Mouse (Mus musculus) testis, adult 2 months (tissue): ENCODE results near the gene Exph5. TPM values are rescaled to one million over a fixed set of nuclear protein-coding genes. Genes with fewer than 3 reads are reported as not detected.

ENCODE experiments used
- H3K27ac ChIP-seq: fragments of 200-500 bp; 2 replicates; pipeline ENCODE4 v1.5.1; 2012; ENCODE audit warnings: low read depth, low read length; ENCODE audit not compliant: control insufficient read depth, insufficient read depth
- H3K27me3 ChIP-seq: fragments of 200-500 bp; 2 replicates; pipeline ENCODE4 v1.6.1; 2012; ENCODE audit warnings: mild to moderate bottlenecking, low read length, moderate library complexity; ENCODE audit not compliant: control insufficient read depth, insufficient read depth
- H3K36me3 ChIP-seq: fragments of 200-500 bp; 2 replicates; pipeline ENCODE4 v1.6.1; 2012; ENCODE audit warnings: mild to moderate bottlenecking, low read length; ENCODE audit not compliant: control insufficient read depth, insufficient read depth
- H3K4me1 ChIP-seq: fragments of 200-500 bp; 2 replicates; pipeline ENCODE4 v1.6.1; 2012; ENCODE audit warnings: low read length; ENCODE audit not compliant: control insufficient read depth, insufficient read depth
- H3K4me3 ChIP-seq: fragments of 200-500 bp; 2 replicates; pipeline ENCODE4 v1.5.1; 2012; ENCODE audit warnings: low read depth, mild to moderate bottlenecking, low read length, moderate library complexity, mixed read lengths; ENCODE audit not compliant: control insufficient read depth
- CTCF ChIP-seq: fragments of 200-500 bp; IDR thresholded peaks from 2 replicates; pipeline ENCODE4 v1.5.1; 2012; ENCODE audit warnings: low read depth, mild to moderate bottlenecking, inconsistent platforms, low read length, moderate library complexity; ENCODE audit not compliant: control insufficient read depth, insufficient read depth, insufficient replicate concordance
- POLR2A ChIP-seq: fragments of 200-500 bp; IDR thresholded peaks from 2 replicates; pipeline ENCODE4 v1.6.1; 2012; ENCODE audit warnings: low read depth, mild to moderate bottlenecking, inconsistent platforms, low read length, moderate library complexity; ENCODE audit not compliant: control insufficient read depth
- polyA plus RNA-seq: library from polyadenylated mRNA; depleted of rRNA; stranded (reverse); fragments of >200 nt; gene quantifications from 2 replicates; pipeline ENCODE4 v1.2.3, GENCODE M21; 2012

Exph5 gene
- polyA plus RNA-seq, 1 experiment = 1.0 TPM

DNA sequence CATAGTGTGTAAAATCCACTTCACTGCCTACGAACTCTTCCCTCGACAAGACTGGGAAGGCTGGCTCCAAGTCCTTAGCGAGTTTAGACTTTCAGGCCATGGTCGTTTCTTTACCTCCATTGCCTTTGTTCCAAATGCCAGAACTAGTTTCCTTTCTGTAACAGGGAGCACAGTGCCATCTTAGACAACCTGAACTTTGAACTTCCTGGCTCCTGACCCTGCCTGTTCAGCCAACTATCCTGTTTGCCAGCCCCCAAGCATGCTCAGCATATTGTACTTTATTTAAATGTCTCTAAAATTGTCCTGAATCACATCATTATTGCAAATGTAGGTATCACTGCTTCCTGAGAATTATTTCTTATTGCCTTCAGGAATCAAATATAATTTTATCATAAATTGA, 32.0 kb downstream of the Exph5 start:
- Histone ChIP-seq H3K27me3 (no peaks in the 10 kb centered on the region), H3K36me3 (no peaks in the 10 kb centered on the region), H3K27ac (no peak overlapping the region), H3K4me3 (no peak overlapping the region), H3K4me1 (no peaks in the 10 kb centered on the region)
- TF ChIP-seq CTCF = no peak
- TF ChIP-seq POLR2A = no peak

DNA sequence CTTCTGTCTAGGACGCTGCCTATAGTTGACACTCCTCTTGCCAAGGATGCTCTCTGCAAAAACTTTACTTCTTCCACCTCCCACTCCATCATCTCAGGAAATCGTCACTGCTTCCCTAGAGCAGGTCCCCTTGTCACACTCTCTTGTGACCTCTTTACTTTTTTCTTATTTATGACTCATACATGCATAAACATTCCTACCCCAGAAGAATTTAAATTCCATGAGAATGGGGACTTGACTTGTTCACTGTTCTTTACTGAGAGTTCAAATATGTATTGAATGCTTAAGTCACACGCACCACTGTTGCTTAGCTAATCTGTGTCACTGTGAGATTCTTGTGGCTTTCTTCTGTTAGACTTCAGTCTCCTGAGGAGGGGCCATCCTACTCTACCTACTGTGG, 33.7 kb downstream of the Exph5 start:
- Histone ChIP-seq H3K4me1 (peaks cover 4% of the 10 kb centered on the region), H3K27me3 (no peaks in the 10 kb centered on the region), H3K4me3 (no peak overlapping the region), H3K27ac (no peak overlapping the region), H3K36me3 (no peaks in the 10 kb centered on the region)
- TF ChIP-seq POLR2A (no peak), CTCF (no peak)

GRCm38 (mm10) chr9:53339603-53340002, 38.1 kb downstream of the Exph5 start:
- Histone ChIP-seq H3K27ac (no peak overlapping the region), H3K36me3 (no peaks in the 10 kb centered on the region), H3K27me3 (no peaks in the 10 kb centered on the region), H3K4me1 (peaks cover 12% of the 10 kb centered on the region), H3K4me3 (no peak overlapping the region)
- TF ChIP-seq CTCF = no peak
- TF ChIP-seq POLR2A = no peak

GRCm38 (mm10) chr9:53340328-53340916, 39.0 kb downstream of the Exph5 start:
- TF ChIP-seq POLR2A = no peak
- TF ChIP-seq CTCF = no peak
- H3K27me3 ChIP-seq = no peaks in the 10 kb centered on the region
- H3K4me1 ChIP-seq = peaks cover 12% of the 10 kb centered on the region
- peak overlapping the region; percentile 79 for H3K4me3 ChIP-seq
- H3K27ac ChIP-seq = no peak overlapping the region
- H3K36me3 ChIP-seq = no peaks in the 10 kb centered on the region

DNA sequence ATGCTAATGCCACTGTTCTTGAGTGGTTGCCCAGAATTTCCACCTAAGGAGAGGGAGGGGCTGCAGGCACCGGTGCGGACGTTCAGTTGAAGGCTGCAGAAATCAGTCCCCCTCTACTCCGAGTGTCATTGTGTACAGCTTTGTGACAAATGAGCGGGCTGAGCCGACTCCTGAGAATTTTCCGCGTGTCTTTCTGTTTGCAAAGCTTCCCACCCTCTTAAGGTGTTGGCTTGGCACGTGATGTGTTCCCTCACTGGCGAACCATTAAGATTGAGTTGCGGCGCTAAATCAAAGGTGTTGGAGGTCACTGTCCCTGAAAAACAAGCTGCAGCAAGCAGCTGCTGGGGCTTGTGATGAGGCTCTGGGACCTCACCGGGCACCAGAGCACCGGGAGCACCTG, 39.5 kb downstream of the Exph5 start:
- no peak for TF ChIP-seq CTCF
- TF ChIP-seq POLR2A = no peak
- H3K36me3 ChIP-seq = no peaks in the 10 kb centered on the region
- H3K27me3 ChIP-seq = no peaks in the 10 kb centered on the region
- peak overlapping the region; percentile 79 for H3K4me3 ChIP-seq
- H3K27ac ChIP-seq = no peak overlapping the region
- H3K4me1 ChIP-seq = peaks cover 12% of the 10 kb centered on the region

- peak overlapping the region; percentile 42; the same call in 1 of the 2 replicates for H3K4me3 ChIP-seq
- H3K4me1 ChIP-seq = peaks cover 12% of the 10 kb centered on the region
- H3K27me3 ChIP-seq = no peaks in the 10 kb centered on the region
- H3K27ac ChIP-seq = no peak overlapping the region
- TF ChIP-seq CTCF (no peak), POLR2A (no peak)
- H3K36me3 ChIP-seq = no peaks in the 10 kb centered on the region
Measured at GRCm38 (mm10) chr9:53341981-53342380, 40.5 kb downstream of the Exph5 start.

DNA sequence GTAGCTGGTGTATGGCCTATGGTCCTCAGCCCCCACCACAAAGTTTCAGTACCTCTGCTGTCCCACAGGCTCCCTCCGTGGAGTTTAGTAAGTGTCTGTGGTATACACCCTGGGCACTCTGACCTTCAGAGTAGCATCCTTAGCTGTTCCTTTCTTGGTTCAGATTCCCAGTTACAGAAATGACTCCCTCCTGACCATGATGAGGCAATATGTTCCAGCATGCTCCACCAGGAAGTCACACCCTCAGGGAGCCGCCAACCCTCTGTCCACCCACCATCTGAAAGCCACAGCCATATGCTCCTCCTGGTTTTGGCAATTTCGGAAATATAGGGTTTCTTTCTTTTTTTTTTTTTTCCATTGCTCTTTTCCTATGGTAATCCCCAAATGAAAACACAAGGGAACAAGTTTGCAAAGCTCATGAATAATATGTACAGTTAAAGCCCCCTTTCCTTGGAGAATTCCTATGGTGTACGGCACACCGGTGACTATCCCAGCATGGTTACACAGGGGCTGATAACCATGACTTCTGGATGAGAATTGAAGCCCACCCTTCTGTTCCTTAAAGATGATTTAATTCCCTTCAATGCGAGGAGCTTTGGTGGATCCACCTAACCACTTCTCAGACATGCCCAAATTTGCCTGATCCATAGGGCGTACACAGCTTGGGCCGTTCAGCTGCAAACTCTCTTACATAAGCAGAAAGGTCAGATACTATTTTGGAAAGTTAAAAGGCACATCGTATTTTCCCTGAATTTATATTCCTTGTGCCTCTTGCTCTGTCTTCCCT, 43.4 kb downstream of the Exph5 start:
- H3K4me1 ChIP-seq = peaks cover 9% of the 10 kb centered on the region
- no peaks in the 10 kb centered on the region for H3K36me3 ChIP-seq
- no peak overlapping the region for H3K27ac ChIP-seq

GRCm38 (mm10) chr9:53345728-53346127, 44.3 kb downstream of the Exph5 start:
- H3K4me3 ChIP-seq = no peak overlapping the region
- H3K36me3 ChIP-seq = no peaks in the 10 kb centered on the region
- H3K27me3 ChIP-seq = no peaks in the 10 kb centered on the region
- TF ChIP-seq POLR2A (no peak), CTCF (no peak)
- H3K27ac ChIP-seq = no peak overlapping the region
- H3K4me1 ChIP-seq = peaks cover 5% of the 10 kb centered on the region

More for the DNA sequence above, 43.4 kb downstream of the Exph5 start:
- Histone ChIP-seq H3K27me3 (no peaks in the 10 kb centered on the region), H3K4me3 (no peak overlapping the region)
- TF ChIP-seq POLR2A = no peak
- no peak for TF ChIP-seq CTCF
